Mouse (Mus musculus) myocyte (in vitro differentiated cells): ENCODE results near the gene Tspan33. TPM values are rescaled to one million over a fixed set of nuclear protein-coding genes. Genes with fewer than 3 reads are reported as not detected.

Source experiments
- H3K27me3 ChIP-seq: one replicate; pipeline ENCODE4 v1.6.1; 2011; ENCODE audit not compliant: control insufficient read depth, insufficient read depth, insufficient read length
- H3K36me3 ChIP-seq: one replicate; pipeline ENCODE4 v1.6.1; 2011; ENCODE audit not compliant: control insufficient read depth, insufficient read depth
- H3K4me2 ChIP-seq: one replicate; pipeline ENCODE4 v1.6.1; 2011; ENCODE audit warnings: low read depth, control low read depth
- H3K4me3 ChIP-seq: one replicate; pipeline ENCODE4 v1.5.1; 2011; ENCODE audit warnings: mild to moderate bottlenecking, control low read depth, moderate library complexity
- H3K79me2 ChIP-seq: one replicate; pipeline ENCODE4 v1.6.1; 2011; ENCODE audit not compliant: control insufficient read depth, insufficient read depth
- H3ac ChIP-seq: one replicate; pipeline ENCODE4 v1.6.1; 2011; ENCODE audit not compliant: control insufficient read depth, insufficient read length
- CEBPB ChIP-seq: IDR thresholded peaks from 2 replicates; pipeline ENCODE4 v1.6.1; 2011; ENCODE audit warnings: mild to moderate bottlenecking, moderate library complexity; ENCODE audit not compliant: poor library complexity, insufficient read depth, severe bottlenecking
- E2F4 ChIP-seq: IDR thresholded peaks from one replicate; pipeline ENCODE4 v1.6.1; 2011; ENCODE audit warnings: mild to moderate bottlenecking, control low read depth, moderate library complexity; ENCODE audit not compliant: insufficient read depth
- MAX ChIP-seq: IDR thresholded peaks from one replicate; pipeline ENCODE4 v1.6.1; 2011; ENCODE audit warnings: low read depth, mild to moderate bottlenecking, control low read depth
- MYOD1 ChIP-seq, 3 experiments: IDR thresholded peaks; one replicate each; pipeline ENCODE4 v1.6.1; 2011; ENCODE audit warnings: control low read depth in 2 of 3, low read depth in 2 of 3, mild to moderate bottlenecking in 2 of 3, moderate library complexity in 1 of 3; ENCODE audit not compliant: insufficient read length in 2 of 3, control insufficient read depth in 1 of 3
- MYOG ChIP-seq, 3 experiments: IDR thresholded peaks; one replicate each; pipeline ENCODE4 v1.6.1; 2011; ENCODE audit warnings: control low read depth in 2 of 3, low read depth in 2 of 3, mild to moderate bottlenecking in 2 of 3; ENCODE audit not compliant: insufficient read length in 2 of 3, control insufficient read depth in 1 of 3, insufficient read depth in 1 of 3
- POLR2A ChIP-seq: IDR thresholded peaks from one replicate; pipeline ENCODE4 v1.6.1; 2011; ENCODE audit warnings: low read depth, mild to moderate bottlenecking, control low read depth, moderate library complexity; ENCODE audit not compliant: insufficient read length
- POLR2AphosphoS2 ChIP-seq: IDR thresholded peaks from one replicate; pipeline ENCODE4 v1.6.1; 2011; ENCODE audit warnings: low read depth, control low read depth; ENCODE audit not compliant: insufficient read length
- REST ChIP-seq: IDR thresholded peaks from one replicate; pipeline ENCODE4 v1.6.1; 2011; ENCODE audit warnings: mild to moderate bottlenecking, control low read depth, moderate library complexity; ENCODE audit not compliant: insufficient read depth, insufficient read length
- SRF ChIP-seq: IDR thresholded peaks from one replicate; pipeline ENCODE4 v1.6.1; 2011; ENCODE audit warnings: low read depth; ENCODE audit not compliant: control insufficient read depth, insufficient read length
- TCF12 ChIP-seq: IDR thresholded peaks from one replicate; pipeline ENCODE4 v1.6.1; 2011; ENCODE audit warnings: mild to moderate bottlenecking, control low read depth; ENCODE audit not compliant: poor library complexity, insufficient read depth, severe bottlenecking
- TCF3 ChIP-seq: IDR thresholded peaks from one replicate; pipeline ENCODE4 v1.6.1; 2011; ENCODE audit warnings: low read depth, control low read depth; ENCODE audit not compliant: insufficient read length
- USF1 ChIP-seq: IDR thresholded peaks from one replicate; pipeline ENCODE4 v1.6.1; 2011; ENCODE audit warnings: low read depth, mild to moderate bottlenecking, control low read depth, moderate library complexity
- polyA plus RNA-seq: library from polyadenylated mRNA; unstranded; fragments of >200 nt; fragmentation: generic; extraction: Trizol; gene quantifications from one replicate; pipeline ENCODE4 v1.2.1, GENCODE M21; 2012; ENCODE audit warnings: missing spikeins

The Tspan33 gene
- polyA plus RNA-seq, 1 experiment = 8.6 TPM

DNA sequence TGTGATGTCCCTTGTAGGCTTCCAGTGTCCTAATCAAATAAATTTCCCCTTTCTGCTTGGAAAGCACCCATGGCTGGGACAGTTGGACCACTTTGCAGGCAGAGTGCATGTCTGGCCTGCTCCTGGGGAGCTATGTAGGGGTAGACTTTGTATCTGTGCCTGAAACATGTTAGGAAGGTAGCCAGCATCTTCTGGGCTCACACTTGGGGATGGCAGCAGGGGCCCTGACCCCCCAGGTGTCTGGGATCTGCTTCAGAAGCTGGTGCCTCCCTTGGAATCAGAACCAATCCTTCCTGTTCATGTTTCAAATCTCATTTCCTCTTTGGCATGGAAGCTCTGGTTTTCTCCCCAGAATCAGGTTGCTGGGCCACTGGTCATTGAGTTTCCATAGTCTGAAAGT, 3.1 kb downstream of the Tspan33 start:
- H3K36me3 ChIP-seq = no peaks in the 10 kb centered on the region
- no peaks in the 10 kb centered on the region for H3K79me2 ChIP-seq
- H3K4me3 ChIP-seq = no peak overlapping the region
- no peak overlapping the region for H3ac ChIP-seq
- H3K4me2 ChIP-seq = no peak overlapping the region
- peaks cover 10% of the 10 kb centered on the region for H3K27me3 ChIP-seq
- TF ChIP-seq MAX (no peak), POLR2A (no peak), MYOG (IDR thresholded peaks at IDR 0.05; ENCODE audit: control insufficient read depth in 1 of 3, insufficient read depth in 1 of 3, insufficient read length in 2 of 3, low read depth in 2 of 3) (no peak), E2F4 (no peak), SRF (no peak), TCF12 (no peak), POLR2AphosphoS2 (no peak), CEBPB (no peak), REST (no peak), MYOD1 (IDR thresholded peaks at IDR 0.05; ENCODE audit: control insufficient read depth in 1 of 3, insufficient read length in 2 of 3, low read depth in 2 of 3) (no peak), TCF3 (no peak), USF1 (no peak)

DNA sequence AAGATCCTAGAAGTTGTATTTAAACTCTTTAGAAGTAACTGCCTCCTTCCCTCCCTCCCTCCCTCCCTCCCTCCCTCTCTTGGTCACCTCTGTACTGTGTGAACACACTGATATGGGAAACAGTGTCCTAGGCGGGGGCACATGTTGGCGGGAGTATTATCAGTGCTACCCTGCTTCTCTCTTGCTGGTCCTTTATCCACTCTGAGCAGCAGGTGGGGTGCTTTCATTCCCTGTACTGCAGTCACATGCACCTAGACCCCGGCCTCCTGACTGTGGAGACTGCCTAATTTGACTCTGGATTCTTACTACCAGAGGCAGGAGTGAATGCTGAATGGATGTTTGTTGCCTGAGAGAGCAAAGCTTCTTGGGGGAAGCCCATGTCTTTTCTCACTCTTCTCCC, 3.5 kb downstream of the Tspan33 start:
- no peak overlapping the region for H3K4me2 ChIP-seq

DNA sequence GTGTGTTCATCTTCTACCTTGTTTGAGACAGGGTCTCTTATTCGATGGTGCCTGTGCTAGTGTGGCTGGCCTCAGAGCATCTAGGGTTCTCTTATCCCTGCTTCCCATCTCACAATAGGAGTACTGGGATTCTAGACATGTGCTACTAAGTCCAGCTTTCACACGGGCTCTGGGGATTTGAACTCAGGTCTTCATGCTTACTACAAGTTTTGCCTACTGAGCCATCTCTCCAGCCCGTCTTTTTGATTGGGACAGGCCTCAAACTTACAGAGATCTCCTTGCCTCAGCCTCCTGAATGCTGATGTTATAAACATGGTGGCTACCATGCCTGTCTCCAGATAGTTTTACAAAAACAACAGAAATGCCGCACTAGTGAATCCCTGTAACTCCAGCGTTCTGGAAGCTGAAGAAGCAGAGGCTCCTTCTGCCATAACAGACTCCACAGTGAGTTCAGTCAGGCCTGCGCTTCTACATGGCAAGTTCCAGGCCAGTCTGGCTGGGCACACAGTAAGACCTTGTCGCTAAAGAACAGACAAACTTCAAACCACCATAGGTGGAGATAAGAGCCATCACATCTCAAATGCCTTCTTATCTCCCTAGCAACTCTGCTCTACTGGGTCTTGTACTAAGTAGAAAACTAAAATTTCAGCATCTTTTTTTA, 5.2 kb downstream of the Tspan33 start:
- Histone ChIP-seq H3ac (no peak overlapping the region), H3K4me3 (no peak overlapping the region), H3K27me3 (peaks cover 10% of the 10 kb centered on the region), H3K4me2 (no peak overlapping the region), H3K36me3 (no peaks in the 10 kb centered on the region), H3K79me2 (no peaks in the 10 kb centered on the region)
- no peak for TF ChIP-seq E2F4
- no peak for TF ChIP-seq POLR2AphosphoS2
- TF ChIP-seq POLR2A = no peak
- no peak for TF ChIP-seq CEBPB
- no peak for TF ChIP-seq REST
- TF ChIP-seq MYOD1 (IDR thresholded peaks at IDR 0.05; ENCODE audit: control insufficient read depth in 1 of 3, insufficient read length in 2 of 3, low read depth in 2 of 3) = no peak
- no peak for TF ChIP-seq SRF
- TF ChIP-seq USF1 = no peak
- TF ChIP-seq MAX = no peak
- no peak for TF ChIP-seq TCF3
- TF ChIP-seq TCF12 = no peak
- no peak for TF ChIP-seq MYOG (IDR thresholded peaks at IDR 0.05; ENCODE audit: control insufficient read depth in 1 of 3, insufficient read depth in 1 of 3, insufficient read length in 2 of 3, low read depth in 2 of 3)

More for the DNA sequence above, 3.5 kb downstream of the Tspan33 start:
- H3K27me3 ChIP-seq = peaks cover 10% of the 10 kb centered on the region
- no peaks in the 10 kb centered on the region for H3K79me2 ChIP-seq
- TF ChIP-seq MYOG (IDR thresholded peaks at IDR 0.05; ENCODE audit: control insufficient read depth in 1 of 3, insufficient read depth in 1 of 3, insufficient read length in 2 of 3, low read depth in 2 of 3) (no peak), MYOD1 (IDR thresholded peaks at IDR 0.05; ENCODE audit: control insufficient read depth in 1 of 3, insufficient read length in 2 of 3, low read depth in 2 of 3) (no peak), TCF3 (no peak), REST (no peak), CEBPB (no peak), POLR2AphosphoS2 (no peak), SRF (no peak), USF1 (no peak), POLR2A (no peak), MAX (no peak), E2F4 (no peak), TCF12 (no peak)
- H3K4me3 ChIP-seq = no peak overlapping the region
- H3ac ChIP-seq = no peak overlapping the region
- H3K36me3 ChIP-seq = no peaks in the 10 kb centered on the region

DNA sequence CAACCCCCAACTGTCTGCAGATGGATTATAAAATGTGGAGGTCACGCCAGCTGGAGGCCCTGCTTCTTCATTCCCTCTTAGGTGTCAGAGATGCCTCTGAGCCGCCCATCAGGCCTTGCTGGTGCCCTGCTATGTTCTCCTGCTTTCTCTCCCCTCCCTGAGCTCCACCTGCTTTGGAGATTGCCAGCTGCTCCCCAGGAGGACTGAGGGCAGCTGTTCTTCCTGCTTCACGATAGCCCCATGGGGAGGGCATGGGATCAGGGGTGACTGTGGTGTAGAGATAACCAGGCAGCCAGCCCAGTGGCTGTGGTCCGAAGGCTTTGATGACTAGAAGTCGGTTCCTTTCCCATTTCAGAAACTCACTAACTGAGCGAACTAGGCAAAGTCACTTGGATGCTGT, 7.0 kb downstream of the Tspan33 start:
- TF ChIP-seq TCF3 (peak; percentile 78), MYOD1 (IDR thresholded peaks at IDR 0.05; ENCODE audit: control insufficient read depth in 1 of 3, insufficient read length in 2 of 3, low read depth in 2 of 3) (peak; percentile 34 to 99 (median 99)), POLR2A (no peak), SRF (no peak), E2F4 (no peak), POLR2AphosphoS2 (no peak), USF1 (no peak), MYOG (IDR thresholded peaks at IDR 0.05; ENCODE audit: control insufficient read depth in 1 of 3, insufficient read depth in 1 of 3, insufficient read length in 2 of 3, low read depth in 2 of 3) (peak; percentile 77 to 99 (median 98)), TCF12 (peak; percentile 93), REST (no peak), CEBPB (no peak), MAX (no peak)
- Histone ChIP-seq H3K4me2 (peak overlapping the region; percentile 34), H3K79me2 (no peaks in the 10 kb centered on the region), H3K4me3 (no peak overlapping the region), H3ac (no peak overlapping the region), H3K27me3 (peaks cover 10% of the 10 kb centered on the region), H3K36me3 (no peaks in the 10 kb centered on the region)
